Mouse (Mus musculus) layer of hippocampus, postnatal 36 days (tissue): ENCODE results near the gene Atg14. TPM values are rescaled to one million over a fixed set of nuclear protein-coding genes. Genes with fewer than 3 reads are reported as not detected.

Experiments used
- DNase-seq, 2 experiments: peaks; one replicate each; pipeline ENCODE4 v3.0.0; 2022
- total RNA-seq, 2 experiments: library from RNA; stranded (reverse); gene quantifications; 2 replicates each; pipeline ENCODE4 v1.2.3; 2021

Atg14 gene
- total RNA-seq, 2 experiments from 2014 or later: 18.2 to 18.3 TPM

DNA sequence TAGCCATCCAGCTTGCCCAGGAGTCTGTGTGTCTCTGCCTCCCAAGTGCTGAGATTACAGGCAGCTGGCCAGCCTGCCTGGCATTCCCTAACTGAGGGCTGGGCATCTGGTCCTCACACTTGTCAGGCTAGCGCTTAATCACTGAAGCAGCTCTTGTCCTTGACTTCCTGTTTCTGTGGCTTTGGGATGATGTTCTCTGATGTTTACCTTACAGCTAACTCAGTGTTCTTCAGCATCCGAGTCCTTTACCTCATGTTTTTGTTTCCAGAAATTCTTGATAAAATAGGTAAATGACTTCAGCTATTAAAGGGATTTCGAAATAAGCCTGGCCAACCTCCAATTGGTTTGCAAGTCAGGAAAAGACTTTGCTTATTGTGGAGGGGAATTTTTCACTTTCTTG lies 66.4 kb downstream of the Atg14 start:
- no peak for DNase-seq

DNA sequence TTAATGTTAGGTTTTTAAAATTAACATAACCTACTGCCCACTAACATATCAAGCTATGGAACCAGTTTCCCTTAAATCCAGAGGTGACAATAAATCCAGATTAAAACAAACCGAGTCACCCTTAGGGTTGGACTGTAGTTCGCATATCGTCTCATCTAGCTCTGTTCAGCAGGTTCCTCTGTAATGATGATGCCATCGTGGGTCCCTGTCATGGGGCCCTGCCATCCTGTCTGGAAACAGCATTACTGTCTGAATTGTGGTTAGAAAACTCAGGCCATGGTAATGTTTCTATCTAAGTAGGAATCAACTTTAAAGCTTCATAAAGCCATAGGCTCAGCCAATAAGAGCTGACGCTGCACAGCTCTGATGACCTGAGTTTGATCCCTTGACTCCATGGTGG lies 71.8 kb downstream of the Atg14 start:
- no peak for DNase-seq

DNA sequence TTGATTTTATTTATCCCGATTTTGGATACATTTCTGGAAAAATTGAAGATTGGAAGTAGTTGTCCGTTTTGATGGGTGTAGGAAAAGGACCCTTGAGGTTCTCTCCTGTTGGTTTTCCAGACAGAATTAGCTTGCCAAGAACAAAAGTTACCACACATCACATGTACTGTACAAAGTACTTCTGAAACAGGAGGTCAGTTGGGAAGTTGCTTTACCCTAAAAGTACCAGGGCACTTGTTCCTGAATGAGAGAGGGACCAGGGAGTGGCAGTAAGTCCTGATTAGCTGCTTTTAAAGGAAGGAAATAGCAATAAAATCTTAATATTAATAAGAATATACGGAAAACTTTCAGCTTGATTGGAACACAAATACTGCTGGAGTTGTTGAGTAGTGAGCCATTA lies 73.3 kb downstream of the Atg14 start:
- DNase-seq: no peak

DNA sequence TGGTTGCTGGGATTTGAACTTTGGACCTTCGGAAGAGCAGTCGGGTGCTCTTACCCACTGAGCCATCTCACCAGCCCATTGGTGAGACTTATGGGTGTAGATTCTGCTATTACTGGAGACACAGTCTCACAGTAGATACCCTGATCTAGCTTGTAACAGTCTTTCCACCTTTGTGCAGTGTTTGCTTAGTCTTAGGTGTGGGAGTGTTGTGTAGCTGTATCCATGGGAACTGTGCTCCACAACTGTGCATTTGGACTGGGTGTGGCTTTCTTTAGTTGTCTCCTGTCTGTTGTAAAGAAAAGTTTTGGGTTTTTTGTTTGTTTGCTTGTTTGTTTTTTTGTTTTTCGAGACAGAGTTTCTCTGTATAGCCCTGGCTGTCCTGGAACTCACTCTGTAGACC lies 74.5 kb downstream of the Atg14 start:
- DNase-seq: no peak

DNA sequence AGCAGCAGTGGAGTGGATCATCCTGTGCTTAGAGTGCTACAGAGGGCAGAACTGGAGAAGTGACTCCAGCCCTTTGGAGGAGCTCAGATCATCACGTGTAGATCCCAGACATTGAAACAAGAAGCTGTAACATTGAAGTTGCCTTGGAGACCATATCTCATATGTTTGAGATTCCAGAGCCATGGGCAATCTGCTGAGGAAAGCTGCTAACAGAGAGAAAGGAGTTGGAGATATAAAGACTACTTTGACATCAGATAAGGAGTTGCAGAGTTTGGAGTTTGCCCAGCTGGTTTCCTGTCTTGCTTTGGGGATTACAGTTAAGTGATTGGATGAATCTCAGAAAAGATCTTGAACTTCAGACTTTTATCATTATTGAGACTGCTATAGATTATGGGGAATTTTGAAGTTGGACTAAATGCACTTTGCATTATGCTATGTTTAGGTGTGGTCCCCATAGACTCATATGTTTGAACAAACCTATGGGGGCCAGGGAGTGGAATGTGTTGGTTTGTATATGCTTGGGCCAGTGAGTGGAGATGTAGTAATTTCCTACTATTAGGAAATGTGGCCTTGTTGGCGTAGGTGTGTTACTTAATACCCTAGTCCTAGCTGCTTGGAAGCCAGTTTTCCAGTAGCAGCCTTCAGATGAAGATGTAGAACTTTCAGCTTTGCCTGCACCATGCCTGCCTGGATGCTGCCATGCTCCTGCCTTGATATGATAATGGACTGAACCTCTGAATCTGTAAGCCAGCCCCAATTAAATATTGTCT lies 76.7 kb downstream of the Atg14 start:
- DNase-seq: no peak

Other genes with a start within 250 kb of the Atg14 start
- gene Lgals3, start 202.9 kb downstream of the Atg14 start, total RNA-seq: 1 to 10 TPM in 1 of 2 experiments, under 1 TPM in 1; 0.62 to 1.4 TPM
- under 1 TPM; 0.37 to 0.86 TPM for gene Dlgap5, start 152.2 kb downstream of the Atg14 start, total RNA-seq
- 10 to 100 TPM; 84.3 to 89.6 TPM for gene Fbxo34, start 120.2 kb downstream of the Atg14 start, total RNA-seq
- gene Ktn1, start 77.8 kb upstream of the Atg14 start, total RNA-seq: 10 to 100 TPM; 76.1 to 93.8 TPM